Mouse (Mus musculus): ENCODE measurements at regions not wholly inside any gene's neighbourhood (a gene's known extent, or its start where the extent isn't known, plus 50 kb on each side); places are given as distances from the start of the nearest gene placed in this dataset.

- Histone ChIP-seq H3K4me2 (ENCODE audit: insufficient read depth, low read depth, poor library complexity, severe bottlenecking) (peak overlapping the region; percentile 24), H3K9ac (ENCODE audit: insufficient read depth, low read depth) (peak overlapping the region; percentile 77; the same call in 1 of the 2 replicates), H3K4me1 (ENCODE audit: control insufficient read depth in 1 of 2, insufficient read depth in 2 of 2) (peaks cover 23 to 73% of the 10 kb centered on the region in 2 experiments), H3K27ac (ENCODE audit: insufficient read depth, low read depth) (peak overlapping the region; percentile 92), H3K27me3 (replicated peaks) (no peaks in the 10 kb centered on the region), H3K36me3 (replicated peaks in 1 of 2; ENCODE audit: control insufficient read depth in 1 of 2, insufficient read depth in 1 of 2, low read length in 1 of 2) (no peaks in the 10 kb centered on the region), H3K9me3 (replicated peaks; ENCODE audit: low read length) (no peaks in the 10 kb centered on the region), H3K79me2 (replicated peaks; ENCODE audit: control insufficient read depth, extremely low read depth, insufficient read depth, poor library complexity, severe bottlenecking) (no peaks in the 10 kb centered on the region), H3K4me3 (replicated peaks in 1 of 3; ENCODE audit: low read depth in 2 of 3, low read length in 2 of 3, poor library complexity in 1 of 3) (no peak overlapping the region)
- peak; percentile 52 for DNase-seq (ENCODE audit: extremely low read depth)
- in situ Hi-C loops (cut with MboI; ENCODE audit: low pct_ligation_motif_present, low pct_unique_long_range_greater_than_20kb, low sequenced_read_pairs), result no loop called here
- TF ChIP-seq ETS1 (conservative IDR thresholded peaks at IDR 0.05; ENCODE audit: low read depth, low read length), result 0 out of 2 replicates have a peak, but pooled peaks have one; percentile 3
- no peak for TF ChIP-seq MXI1 (IDR thresholded peaks at IDR 0.05; ENCODE audit: low read depth, low read length)
- TF ChIP-seq RCOR1 (conservative IDR thresholded peaks at IDR 0.05; ENCODE audit: low read depth, low read length), result no peak
- peak; percentile 25; the same call in 1 of the 2 replicates for TF ChIP-seq MEF2A (IDR thresholded peaks at IDR 0.05; ENCODE audit: borderline replicate concordance, low read depth, low read length)
- 0 out of 2 replicates have a peak, but pooled peaks have one; percentile 3 for TF ChIP-seq POLR2A (IDR thresholded peaks at IDR 0.05; ENCODE audit: low read depth, low read length)
- dilution Hi-C loops (cut with MboI; ENCODE audit: extremely low pct_ligation_motif_present, extremely low pct_unique_long_range_greater_than_20kb, low sequenced_read_pairs), result no loop called here
These were observed 115.4 kb upstream of the Tbl1xr1 start for GRCm38 (mm10) chr3:21961091-21961490.

GRCm38 (mm10) chr3:21961746-21962145, 114.7 kb upstream of the Tbl1xr1 start:
- dilution Hi-C loops (cut with MboI; ENCODE audit: extremely low pct_ligation_motif_present, extremely low pct_unique_long_range_greater_than_20kb, low sequenced_read_pairs), result no loop called here
- in situ Hi-C loops (cut with MboI; ENCODE audit: low pct_ligation_motif_present, low pct_unique_long_range_greater_than_20kb, low sequenced_read_pairs), result no loop called here
- peak overlapping the region; percentile 77 for H3K9ac ChIP-seq (ENCODE audit: insufficient read depth, low read depth)
- DNase-seq (ENCODE audit: extremely low read depth), result peak; percentile 92
- H3K36me3 ChIP-seq (replicated peaks in 1 of 2; ENCODE audit: control insufficient read depth in 1 of 2, insufficient read depth in 1 of 2, low read length in 1 of 2), result no peaks in the 10 kb centered on the region
- peaks cover 23 to 74% of the 10 kb centered on the region in 2 experiments for H3K4me1 ChIP-seq (ENCODE audit: control insufficient read depth in 1 of 2, insufficient read depth in 2 of 2)
- no peaks in the 10 kb centered on the region for H3K79me2 ChIP-seq (replicated peaks; ENCODE audit: control insufficient read depth, extremely low read depth, insufficient read depth, poor library complexity, severe bottlenecking)
- H3K27ac ChIP-seq (ENCODE audit: insufficient read depth, low read depth), result peak overlapping the region; percentile 99
- no peaks in the 10 kb centered on the region for H3K9me3 ChIP-seq (replicated peaks; ENCODE audit: low read length)
- no peaks in the 10 kb centered on the region for H3K27me3 ChIP-seq (replicated peaks)
- H3K4me2 ChIP-seq (ENCODE audit: insufficient read depth, low read depth, poor library complexity, severe bottlenecking), result peak overlapping the region; percentile 85
- H3K4me3 ChIP-seq (replicated peaks in 1 of 3; ENCODE audit: low read depth in 2 of 3, low read length in 2 of 3, poor library complexity in 1 of 3), result peak overlapping the region; percentile 5 to 35 (median 27)
- no peak for TF ChIP-seq ZNF384 (IDR thresholded peaks at IDR 0.05; ENCODE audit: low read depth, low read length)
- TF ChIP-seq ZC3H11A (IDR thresholded peaks at IDR 0.05; ENCODE audit: low read depth, low read length), result no peak
- no peak; the same call in 1 of the 2 replicates for TF ChIP-seq CHD1 (IDR thresholded peaks at IDR 0.05; ENCODE audit: low read depth, low read length)
- peak; percentile 78 for TF ChIP-seq CHD2 (IDR thresholded peaks at IDR 0.05; ENCODE audit: low read length)
- no peak for TF ChIP-seq HCFC1 (IDR thresholded peaks at IDR 0.05; ENCODE audit: low read depth, low read length)
- TF ChIP-seq MAX (IDR thresholded peaks at IDR 0.05; ENCODE audit: low read length), result peak; percentile 71; the same call in 1 of the 2 replicates
- peak; percentile 28 for TF ChIP-seq SMC3 (IDR thresholded peaks at IDR 0.05; ENCODE audit: low read depth, low read length)
- 0 out of 2 replicates have a peak, but pooled peaks have one; percentile 8 for TF ChIP-seq NELFE (IDR thresholded peaks at IDR 0.05; ENCODE audit: low read depth, low read length)
- TF ChIP-seq TCF12 (IDR thresholded peaks at IDR 0.05; ENCODE audit: low read depth, low read length), result peak; percentile 94
- peak; percentile 18 for TF ChIP-seq RAD21 (IDR thresholded peaks at IDR 0.05; ENCODE audit: low read depth, low read length)
- no peak for TF ChIP-seq GABPA (IDR thresholded peaks at IDR 0.05; ENCODE audit: insufficient replicate concordance, low read depth, low read length)
- peak; percentile 42; the same call in 1 of the 2 replicates for TF ChIP-seq POLR2AphosphoS2 (IDR thresholded peaks at IDR 0.05; ENCODE audit: low read depth, low read length)
- TF ChIP-seq CTCF (conservative IDR thresholded peaks at IDR 0.05 in 1 of 2, IDR thresholded peaks at IDR 0.05 in 1 of 2; ENCODE audit: low read depth in 2 of 2, low read length in 2 of 2), result no peak
- TF ChIP-seq ETS1 (conservative IDR thresholded peaks at IDR 0.05; ENCODE audit: low read depth, low read length), result peak; percentile 94
- peak; percentile 81 for TF ChIP-seq ELF1 (IDR thresholded peaks at IDR 0.05; ENCODE audit: low read depth, low read length)
- peak; percentile 96 for TF ChIP-seq EP300 (IDR thresholded peaks at IDR 0.05; ENCODE audit: low read length)
- TF ChIP-seq MEF2A (IDR thresholded peaks at IDR 0.05; ENCODE audit: borderline replicate concordance, low read depth, low read length), result peak; percentile 96
- TF ChIP-seq USF1 (IDR thresholded peaks at IDR 0.05; ENCODE audit: low read depth, low read length), result peak; percentile 64
- TF ChIP-seq KAT2A (IDR thresholded peaks at IDR 0.05; ENCODE audit: insufficient replicate concordance, low read length), result no peak
- TF ChIP-seq ZKSCAN1 (IDR thresholded peaks at IDR 0.05; ENCODE audit: borderline replicate concordance, low read depth, low read length), result no peak
- peak; percentile 39; the same call in 1 of the 2 replicates for TF ChIP-seq POLR2A (IDR thresholded peaks at IDR 0.05; ENCODE audit: low read depth, low read length)
- TF ChIP-seq ZMIZ1 (IDR thresholded peaks at IDR 0.05; ENCODE audit: low read depth, low read length), result no peak; the same call in 1 of the 2 replicates
- peak; percentile 30 for TF ChIP-seq MAZ (IDR thresholded peaks at IDR 0.05; ENCODE audit: low read depth, low read length)
- no peak for TF ChIP-seq RCOR1 (conservative IDR thresholded peaks at IDR 0.05; ENCODE audit: low read depth, low read length)
- peak; percentile 78; the same call in 1 of the 2 replicates for TF ChIP-seq JUND (conservative IDR thresholded peaks at IDR 0.05; ENCODE audit: low read depth, low read length)
- peak; percentile 64 for TF ChIP-seq USF2 (conservative IDR thresholded peaks at IDR 0.05; ENCODE audit: low read depth, low read length)
- peak; percentile 57; the same call in 1 of the 2 replicates for TF ChIP-seq SIN3A (IDR thresholded peaks at IDR 0.05; ENCODE audit: low read length)
- no peak for TF ChIP-seq MXI1 (IDR thresholded peaks at IDR 0.05; ENCODE audit: low read depth, low read length)
- no peak for TF ChIP-seq NRF1 (IDR thresholded peaks at IDR 0.05; ENCODE audit: low read depth, low read length)
- no peak for TF ChIP-seq E2F4 (IDR thresholded peaks at IDR 0.05; ENCODE audit: insufficient replicate concordance, low read depth, low read length)
- TF ChIP-seq MYC (IDR thresholded peaks at IDR 0.05; ENCODE audit: low read depth, low read length), result peak; percentile 94
- TF ChIP-seq UBTF (IDR thresholded peaks at IDR 0.05; ENCODE audit: low read depth, low read length), result no peak

Data from CH12.LX (cell line).